Mouse (Mus musculus) spleen, adult 2 months (tissue): ENCODE measurements around the gene Erp27.

Experiments used
- CTCF ChIP-seq: fragments of 200-500 bp; IDR thresholded peaks from 2 replicates; pipeline ENCODE4 v1.5.1; 2011; ENCODE audit warnings: mild to moderate bottlenecking, inconsistent platforms; ENCODE audit not compliant: insufficient read depth, insufficient read length, insufficient replicate concordance; ENCODE audit errors: extremely low read depth
- POLR2A ChIP-seq: fragments of 200-500 bp; IDR thresholded peaks from 2 replicates; pipeline ENCODE4 v1.6.1; 2011; ENCODE audit warnings: low read depth, low read length, inconsistent platforms

DNA sequence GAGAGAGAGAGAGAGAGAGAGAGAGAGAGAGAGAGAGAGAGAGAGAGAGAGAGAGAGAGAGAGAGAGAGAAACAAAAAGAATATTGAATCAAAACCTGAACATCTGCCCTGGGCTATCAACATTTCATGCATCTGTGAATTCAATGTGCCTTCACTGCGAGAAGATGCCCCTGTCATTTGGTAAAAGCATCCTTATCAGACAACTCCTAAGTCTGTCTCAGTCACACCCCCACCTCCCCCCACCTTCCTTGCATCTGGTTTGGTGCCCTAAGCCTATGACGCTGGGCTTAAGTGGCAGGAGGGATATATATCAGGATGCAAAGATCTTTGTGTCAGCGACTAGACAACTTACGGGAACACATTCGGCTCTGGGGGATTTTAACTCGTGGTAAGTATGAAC is 32.2 kb upstream of the Erp27 start:
- TF ChIP-seq POLR2A (no peak), CTCF (no peak)
